Mouse (Mus musculus) heart, postnatal 14 days (tissue): Measurements from ENCODE around the gene H2-Eb1. TPM values are rescaled to one million over a fixed set of nuclear protein-coding genes. Genes with fewer than 3 reads are reported as not detected.
"Not testable (repeated sequence)": the region's sequence is repeated elsewhere in the genome, so short reads cannot be mapped to it uniquely, and the experiment has no call there.

Experiments used
- DNase-seq, 2 experiments: peaks; one replicate each; pipeline ENCODE4 v3.0.0; 2021 to 2022
- intact Hi-C: fragments of 180-260 bp; cut with DNase I; formaldehyde crosslinking; loops from one replicate; pipeline ENCODE4 v1.15.1; 2025
- total RNA-seq, 2 experiments: library from RNA; stranded (reverse); gene quantifications; 2 replicates each; pipeline ENCODE4 v1.2.3; 2021

H2-Eb1 gene
- total RNA-seq, 2 experiments from 2014 or later: 5.8 to 11.8 TPM

DNA sequence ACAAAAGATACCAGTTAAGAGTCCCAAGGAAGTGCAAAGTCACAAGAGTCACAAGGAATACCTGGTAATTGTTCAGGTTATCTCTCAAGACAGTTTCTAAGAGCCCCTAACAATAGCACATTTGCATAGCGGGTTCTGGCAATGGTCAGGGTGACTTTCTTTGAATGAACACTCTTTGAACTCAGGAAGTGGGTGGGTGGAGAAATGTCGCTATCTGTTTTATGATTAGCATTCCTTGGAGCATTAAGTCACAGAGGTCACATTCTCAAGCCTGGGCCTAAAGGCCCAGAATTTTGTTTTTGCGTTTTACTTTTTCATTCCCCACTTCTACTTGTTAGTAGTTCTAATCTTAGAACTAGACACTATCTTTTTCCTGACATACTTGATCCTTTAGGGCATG is 4.9 kb downstream of the H2-Eb1 start:
- not testable (repeated sequence) for DNase-seq
- intact Hi-C loops: loop anchor here (10.0 kb wide), 1 partner anchor 136 kb away; no protein-coding TSS in a partner anchor

DNA sequence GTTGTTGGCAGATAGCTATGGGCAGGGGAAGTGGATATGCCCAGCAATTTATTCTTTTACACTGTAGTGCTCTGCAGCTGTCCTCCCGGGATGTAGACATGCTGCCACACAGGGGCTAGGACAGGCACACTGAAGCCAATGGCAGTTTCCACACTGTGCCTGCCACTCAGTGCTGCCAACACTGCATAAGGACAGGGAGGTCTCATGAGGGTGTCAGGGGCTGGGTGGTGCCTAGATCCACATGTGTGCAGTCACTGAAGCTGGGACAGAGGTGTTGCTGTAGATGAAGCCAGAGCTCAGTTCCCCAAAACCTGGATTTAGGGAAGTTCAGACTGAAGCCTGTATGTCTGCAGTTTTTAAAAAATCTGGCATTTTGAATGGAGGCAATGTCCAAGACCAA is 6.5 kb downstream of the H2-Eb1 start:
- intact Hi-C loops: loop anchor here (10.0 kb wide), 1 partner anchor 137 kb away; no protein-coding TSS in a partner anchor
- no peak for DNase-seq

DNA sequence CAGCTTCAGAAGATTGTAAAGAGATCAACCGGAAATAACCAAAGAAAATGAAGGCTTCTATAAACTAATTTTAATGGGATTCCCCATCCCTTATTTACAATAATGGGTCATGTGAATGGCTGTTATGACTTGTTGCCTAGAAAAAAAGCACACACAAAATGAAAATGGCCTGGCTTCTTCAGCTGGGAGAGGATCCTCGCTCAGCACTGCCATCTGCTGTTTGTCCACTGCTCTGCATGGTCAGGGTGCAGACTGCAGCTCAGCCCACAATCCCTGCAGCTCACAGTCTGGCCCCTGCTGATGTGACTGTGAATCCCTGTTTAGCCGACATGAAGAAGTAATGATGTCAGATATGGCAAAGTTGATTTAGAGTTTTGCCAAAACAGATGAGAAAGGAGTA is 7.7 kb downstream of the H2-Eb1 start:
- peak; percentile 80 to 89 for DNase-seq
- intact Hi-C loops: loop anchor here (1.0 to 10.0 kb wide), 2 partner anchors 63 to 139 kb away; no protein-coding TSS in a partner anchor

DNA sequence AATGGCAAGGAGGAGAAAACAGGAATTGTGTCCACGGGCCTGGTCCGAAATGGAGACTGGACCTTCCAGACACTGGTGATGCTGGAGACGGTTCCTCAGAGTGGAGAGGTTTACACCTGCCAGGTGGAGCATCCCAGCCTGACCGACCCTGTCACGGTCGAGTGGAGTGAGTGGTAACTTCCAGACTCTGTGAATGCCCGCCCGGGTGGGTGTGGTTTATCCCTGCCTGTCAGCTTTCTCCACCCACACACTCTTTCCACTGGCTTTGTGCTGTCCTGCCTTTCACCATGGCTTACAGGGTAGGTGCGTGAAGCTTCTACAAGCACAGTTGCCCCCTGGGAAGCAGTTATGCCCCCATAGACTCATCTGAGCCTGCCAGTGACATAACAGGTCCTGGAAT is 8.6 kb downstream of the H2-Eb1 start:
- no peak for DNase-seq
- intact Hi-C loops: loop anchor here (10.0 kb wide), 1 partner anchor 139 kb away; no protein-coding TSS in a partner anchor

DNA sequence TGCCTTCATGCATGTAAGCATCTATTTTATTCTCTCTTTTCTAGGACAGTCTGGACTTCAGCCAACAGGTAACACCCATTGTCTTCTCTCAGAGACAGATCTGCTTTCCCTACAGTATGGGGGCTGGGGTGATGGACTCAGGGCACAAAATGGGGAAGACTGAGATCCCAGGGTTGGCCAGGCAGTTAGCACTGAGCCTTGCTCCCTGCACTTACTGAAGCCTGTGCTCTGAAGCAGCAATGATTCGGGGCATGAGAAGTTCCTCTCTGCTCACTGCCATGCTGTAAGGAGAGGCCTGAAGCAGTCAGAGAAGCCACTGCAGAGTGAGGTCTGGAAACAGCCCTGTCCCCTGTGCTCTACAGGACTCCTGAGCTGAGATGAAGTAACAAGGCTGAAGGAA is 9.8 kb downstream of the H2-Eb1 start:
- DNase-seq: no peak

DNA sequence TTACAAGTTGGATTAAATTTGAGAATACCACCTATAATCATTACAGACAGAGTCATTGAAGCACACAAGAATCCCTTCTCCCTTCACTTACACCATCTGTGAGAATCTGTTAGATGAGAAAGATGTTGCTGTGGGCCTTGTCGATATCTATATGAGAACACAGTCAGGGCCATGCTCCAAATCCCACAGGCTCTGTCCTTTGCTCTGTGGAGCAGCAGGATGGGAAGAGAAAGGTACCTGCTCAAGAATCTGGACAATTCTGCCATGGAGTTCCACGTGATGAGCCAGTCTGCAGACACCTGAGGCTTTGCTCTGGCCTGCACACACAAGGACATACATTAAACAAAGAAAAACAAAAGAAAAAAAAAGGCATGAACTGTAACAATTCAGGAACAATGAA is 11.0 kb downstream of the H2-Eb1 start:
- intact Hi-C loops: loop anchor here (10.0 kb wide), 1 partner anchor 142 kb away; no protein-coding TSS in a partner anchor
- no peak for DNase-seq

More for the DNA sequence above, 9.8 kb downstream of the H2-Eb1 start:
- intact Hi-C loops: loop anchor here (10.0 kb wide), 1 partner anchor 141 kb away; no protein-coding TSS in a partner anchor

DNA sequence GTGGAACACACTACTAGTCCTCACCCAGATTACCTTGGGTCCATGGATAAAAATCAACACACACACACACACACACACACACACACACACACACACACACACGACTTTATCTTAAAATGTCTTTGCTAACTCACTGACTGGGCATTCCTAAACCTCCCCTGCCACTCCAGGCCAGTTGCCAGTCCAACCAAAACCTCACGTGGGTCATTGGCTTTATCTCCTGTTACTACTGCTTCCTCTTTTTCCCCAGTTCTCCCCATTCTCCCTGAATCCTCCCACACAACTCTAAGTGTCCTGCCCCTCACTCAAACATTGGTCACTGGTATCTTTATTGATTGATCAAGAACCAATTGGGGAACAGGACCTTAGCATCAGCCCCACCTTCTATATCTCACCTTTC is 11.6 kb downstream of the H2-Eb1 start:
- intact Hi-C loops: loop anchor here (10.0 kb wide), 1 partner anchor 142 kb away; no protein-coding TSS in a partner anchor
- no peak for DNase-seq

DNA sequence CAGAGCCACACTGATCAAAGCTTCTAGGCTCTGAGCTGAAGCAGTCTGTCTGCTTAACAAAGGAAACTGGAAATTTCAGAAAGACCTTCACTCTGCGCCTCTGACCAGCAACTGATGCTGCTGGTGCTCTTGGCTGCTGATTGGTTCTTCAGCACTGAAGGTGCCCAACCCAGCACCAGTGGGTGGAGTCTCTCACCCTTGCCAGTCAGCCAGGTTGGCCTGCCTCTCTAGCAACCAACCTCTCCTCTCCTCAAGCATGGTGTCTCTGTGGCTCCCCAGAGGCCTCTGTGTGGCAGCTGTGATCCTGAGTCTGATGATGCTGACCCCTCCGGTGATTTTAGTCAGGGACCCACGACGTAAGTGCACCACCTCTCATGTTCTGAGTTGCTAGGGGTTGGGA is 19.8 kb downstream of the H2-Eb1 start, which contains the start of gene H2-Eb2:
TSS of gene H2-Eb2 (plus strand) at position 230 of the 400 bp plus-strand sequence.
- no peak for DNase-seq
- intact Hi-C loops: no loop called here

DNA sequence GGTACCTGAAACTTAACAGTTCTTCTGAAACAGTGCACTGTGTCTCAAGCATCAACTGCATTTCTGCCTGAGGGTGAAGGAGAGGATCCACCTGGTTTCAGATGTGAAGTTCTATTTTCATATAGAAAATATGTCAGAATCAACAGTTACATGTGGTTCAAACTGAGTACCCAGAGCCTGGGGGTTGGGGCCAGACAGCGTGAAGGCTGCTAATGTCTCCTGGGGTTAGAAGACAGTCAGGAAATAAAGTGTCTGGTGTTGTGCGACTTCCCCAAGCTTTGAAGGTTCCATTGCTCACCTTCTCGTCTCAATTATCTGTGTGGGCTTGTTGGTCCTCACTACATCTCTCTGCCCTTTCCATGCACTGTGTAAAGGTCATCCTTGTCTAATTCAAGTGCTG is 20.7 kb downstream of the H2-Eb1 start:
- no peak for DNase-seq
- intact Hi-C loops: no loop called here

DNA sequence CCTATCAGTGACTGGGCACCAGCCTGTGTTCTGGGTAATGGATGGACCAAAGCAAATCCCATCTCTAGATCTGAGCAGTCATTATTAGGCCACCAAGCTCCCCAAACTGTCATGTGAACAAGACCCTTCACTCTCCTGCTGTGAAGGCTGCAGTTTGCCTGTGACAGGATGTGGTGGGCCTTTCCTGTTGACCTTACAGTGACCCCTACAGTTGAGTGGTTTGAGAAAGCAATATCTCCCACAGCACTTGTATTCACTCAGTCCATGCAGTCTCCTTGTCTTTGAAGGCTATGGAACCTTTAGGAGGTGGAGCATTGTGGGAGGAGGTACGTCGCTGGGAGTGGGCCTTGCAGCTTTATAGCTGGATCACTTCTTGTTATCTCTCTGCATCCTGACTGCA is 24.1 kb downstream of the H2-Eb1 start:
- no peak for DNase-seq
- intact Hi-C loops: no loop called here

DNA sequence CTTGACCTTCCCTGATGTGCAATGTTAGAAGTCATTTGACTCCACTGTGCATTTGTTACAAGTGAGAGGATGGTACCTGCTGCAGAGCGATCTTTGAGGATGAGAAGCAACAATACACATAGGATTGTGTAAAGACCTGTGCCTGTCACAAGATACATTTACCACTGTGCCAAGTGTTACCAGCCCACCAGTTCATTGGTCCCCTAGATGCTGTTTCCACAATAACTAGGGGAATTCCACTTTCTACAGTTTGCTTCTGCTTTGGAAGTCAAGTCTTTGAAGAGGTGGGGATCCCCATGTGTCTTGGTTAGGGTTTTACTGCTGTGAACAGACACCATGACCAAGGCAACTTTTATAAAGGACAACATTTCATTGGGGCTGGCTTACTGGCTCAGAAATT is 25.5 kb downstream of the H2-Eb1 start:
- no peak for DNase-seq
- intact Hi-C loops: no loop called here

DNA sequence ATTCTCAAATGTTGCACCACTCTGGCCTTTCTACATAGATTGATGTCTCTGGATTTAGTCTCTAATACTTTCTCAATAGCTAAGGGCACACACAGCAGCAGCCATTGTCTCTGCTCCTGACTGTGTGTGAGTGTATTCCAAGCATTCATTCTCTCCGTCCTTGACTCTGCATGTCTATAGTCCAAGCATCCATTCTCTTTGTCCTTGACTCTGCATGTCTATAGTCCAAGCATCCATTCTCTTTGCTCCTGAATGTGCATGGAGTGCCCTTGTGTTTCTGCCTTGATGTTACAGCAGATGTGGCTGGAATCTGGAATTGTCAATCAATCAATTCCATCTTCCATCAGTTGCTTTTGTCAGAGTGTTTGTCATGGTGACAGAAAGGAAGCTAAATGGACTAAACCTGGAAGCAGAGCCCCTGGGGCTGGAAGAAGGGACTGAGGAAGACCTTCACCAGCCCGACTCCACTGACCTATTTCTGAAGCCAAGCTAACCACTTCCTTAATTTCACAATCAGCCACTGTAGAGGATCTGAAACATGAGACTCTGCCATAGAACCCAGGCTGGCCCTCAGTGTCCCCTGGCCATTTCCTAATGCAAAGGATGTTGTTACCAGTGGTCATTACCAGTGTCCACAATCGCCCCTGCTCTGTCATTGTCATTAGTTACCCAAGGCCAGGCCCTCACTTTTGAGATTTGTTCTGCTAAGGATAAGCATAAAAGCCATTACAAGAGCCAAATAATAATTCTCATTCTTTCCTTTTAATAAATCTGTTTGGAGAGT is 35.1 kb downstream of the H2-Eb1 start:
- no peak for DNase-seq
- intact Hi-C loops: no loop called here

DNA sequence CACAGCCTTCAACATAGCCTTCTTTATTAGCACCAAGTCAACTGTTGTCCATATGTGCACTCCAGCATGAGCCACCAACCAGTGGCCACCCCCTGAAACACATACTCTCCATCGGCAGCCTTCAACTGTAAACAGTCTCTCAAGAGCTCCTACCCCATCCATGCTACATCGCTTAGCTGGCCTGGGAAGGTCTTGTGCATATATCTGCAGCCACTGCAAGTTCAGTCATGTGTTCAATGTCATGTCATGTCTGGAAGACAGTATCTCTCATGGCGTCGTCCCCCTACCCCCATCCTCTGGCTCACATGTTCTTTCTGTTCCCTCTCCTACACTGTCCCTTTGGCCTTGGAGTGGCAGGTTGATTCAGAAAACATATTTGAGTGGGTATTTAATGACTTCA is 39.2 kb downstream of the H2-Eb1 start:
- no peak for DNase-seq
- intact Hi-C loops: no loop called here

DNA sequence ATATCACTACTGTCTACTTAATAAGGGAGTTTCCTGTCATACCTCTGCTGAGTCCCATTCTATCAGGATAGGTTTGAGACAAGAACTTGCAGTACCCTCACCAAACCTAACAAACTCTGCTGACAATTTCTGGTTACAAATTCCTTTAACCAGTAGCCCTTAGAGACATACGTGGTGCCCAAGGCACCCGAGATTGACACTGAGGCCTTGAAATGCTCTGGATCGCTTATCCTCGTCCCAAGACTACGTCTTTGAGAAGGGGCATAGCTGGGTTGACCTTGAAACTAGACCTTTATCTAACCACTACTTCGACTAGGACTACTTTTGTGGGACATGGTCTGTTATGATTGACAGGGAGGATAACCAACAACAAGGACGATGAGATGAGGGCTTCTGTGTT is 39.8 kb downstream of the H2-Eb1 start:
- intact Hi-C loops: no loop called here

DNA sequence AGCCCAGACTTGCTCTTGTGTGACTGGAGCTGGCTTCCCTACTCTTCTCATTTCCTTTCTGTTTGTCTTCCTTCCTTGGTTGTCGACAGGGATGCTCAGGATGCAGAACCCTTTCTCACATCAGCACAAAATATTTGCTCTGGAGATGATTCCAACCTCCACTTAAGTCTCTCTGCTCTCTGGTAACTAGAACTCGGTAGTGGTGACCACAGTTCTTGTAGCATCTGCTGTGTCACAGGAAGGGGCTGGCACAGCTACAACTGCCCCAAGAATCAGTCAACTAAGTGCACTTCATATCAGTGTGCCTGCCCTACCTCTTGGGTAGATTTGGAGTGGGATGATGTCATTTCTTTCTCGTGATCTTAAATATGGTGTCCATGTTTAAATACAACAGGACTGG is 40.4 kb downstream of the H2-Eb1 start:
- intact Hi-C loops: no loop called here
- DNase-seq: no peak

More for the DNA sequence above, 39.8 kb downstream of the H2-Eb1 start:
- DNase-seq: no peak

DNA sequence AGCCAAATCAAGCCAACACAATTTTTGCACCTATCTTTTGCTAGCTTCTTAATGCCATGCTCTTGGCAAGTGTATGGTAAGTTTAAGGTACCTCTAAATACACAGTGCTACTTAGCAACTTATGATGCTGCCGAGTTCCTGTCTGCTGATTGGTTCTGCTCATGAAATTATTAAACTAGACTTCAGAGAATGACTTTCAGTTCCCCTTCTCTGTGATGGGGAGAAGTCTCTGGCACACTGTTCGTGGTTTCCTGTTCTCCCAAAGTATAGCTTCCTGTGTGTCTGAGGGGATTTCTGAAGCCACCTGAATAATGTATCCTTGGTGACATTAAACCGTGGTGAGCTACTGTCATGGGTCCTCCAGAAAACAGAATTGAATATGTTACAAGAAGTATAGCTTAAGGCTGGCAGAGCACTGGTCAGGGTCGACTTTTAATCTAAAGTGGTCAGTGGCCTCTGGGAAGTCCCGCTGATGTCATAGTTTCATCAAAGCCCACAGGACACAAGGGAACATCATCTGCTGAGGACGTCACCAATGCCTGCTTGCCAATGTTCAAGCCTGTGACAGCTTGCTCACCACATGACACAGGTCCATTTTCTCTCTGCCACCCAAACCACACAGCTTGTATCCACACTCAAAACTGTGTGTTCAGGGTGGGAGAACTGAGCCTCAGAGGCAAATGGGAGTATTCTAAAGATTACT is 42.1 kb downstream of the H2-Eb1 start:
- peak; percentile 31 to 58 for DNase-seq
- intact Hi-C loops: loop anchor here (2.0 kb wide), 1 partner anchor 97 kb away; no protein-coding TSS in a partner anchor

DNA sequence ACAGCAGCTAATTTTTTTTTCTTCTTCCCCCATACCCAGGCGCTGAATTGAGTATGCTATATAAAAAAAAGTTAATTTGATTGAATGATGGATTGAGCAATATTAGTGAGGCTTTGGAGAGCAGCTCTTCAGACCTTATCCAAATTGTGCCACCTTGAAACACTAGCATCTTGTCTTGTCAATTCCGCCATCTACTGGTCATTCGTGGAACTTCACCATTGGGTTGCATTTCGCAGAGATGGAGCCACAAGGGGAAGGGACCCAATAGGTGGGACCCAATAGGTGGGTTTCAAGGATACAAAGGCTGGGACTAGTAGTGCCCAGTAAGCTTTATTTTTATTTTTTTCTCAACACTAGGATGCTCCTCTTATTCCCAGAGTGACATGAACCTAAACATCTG is 43.8 kb downstream of the H2-Eb1 start:
- intact Hi-C loops: loop anchor here (2.0 kb wide), 1 partner anchor 99 kb away; no protein-coding TSS in a partner anchor
- DNase-seq: peak; percentile 70 to 87

DNA sequence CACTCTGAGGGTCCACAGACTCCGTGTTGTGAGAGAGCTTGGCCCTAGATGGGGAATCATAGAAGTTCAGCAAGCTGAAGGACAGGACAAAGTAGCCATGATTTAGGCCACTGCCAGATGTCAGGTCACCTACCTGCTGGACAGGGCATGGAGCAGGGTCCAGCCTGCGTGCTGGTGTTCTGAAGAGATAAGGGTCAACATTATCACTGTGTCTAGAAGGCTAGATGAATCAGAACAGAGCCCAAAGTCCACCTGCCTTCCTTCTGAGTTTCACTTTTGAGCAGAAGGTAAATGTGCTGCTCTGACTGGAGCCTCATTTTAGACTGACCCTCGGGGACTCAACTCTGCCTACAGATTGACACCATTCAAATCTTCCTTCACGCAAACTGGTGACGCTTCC is 48.9 kb downstream of the H2-Eb1 start, which contains the start of gene Btnl2:
TSS of gene Btnl2 (plus strand) at position 284 of the 400 bp plus-strand sequence.
- intact Hi-C loops: no loop called here
- DNase-seq: no peak

DNA sequence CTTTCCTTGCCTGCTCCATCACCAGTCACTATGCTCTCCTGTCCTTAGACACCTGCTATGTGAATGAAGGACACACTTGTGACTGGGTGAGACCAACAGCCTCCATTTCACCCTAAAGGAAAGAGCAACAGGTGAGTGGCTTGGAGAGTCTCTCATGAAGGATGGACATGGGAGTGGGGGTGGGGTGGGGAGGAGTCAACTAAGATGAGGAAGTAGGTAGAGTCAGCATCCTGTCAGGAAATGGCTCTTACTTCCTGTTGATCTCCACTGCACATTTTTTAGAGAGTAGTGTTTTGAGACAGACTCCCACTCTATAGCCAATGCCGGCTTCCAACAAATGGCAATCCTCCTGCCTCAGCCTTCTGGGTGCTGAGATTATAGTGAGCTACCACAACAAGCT is 49.3 kb downstream of the H2-Eb1 start:
- no peak for DNase-seq
- intact Hi-C loops: no loop called here

DNA sequence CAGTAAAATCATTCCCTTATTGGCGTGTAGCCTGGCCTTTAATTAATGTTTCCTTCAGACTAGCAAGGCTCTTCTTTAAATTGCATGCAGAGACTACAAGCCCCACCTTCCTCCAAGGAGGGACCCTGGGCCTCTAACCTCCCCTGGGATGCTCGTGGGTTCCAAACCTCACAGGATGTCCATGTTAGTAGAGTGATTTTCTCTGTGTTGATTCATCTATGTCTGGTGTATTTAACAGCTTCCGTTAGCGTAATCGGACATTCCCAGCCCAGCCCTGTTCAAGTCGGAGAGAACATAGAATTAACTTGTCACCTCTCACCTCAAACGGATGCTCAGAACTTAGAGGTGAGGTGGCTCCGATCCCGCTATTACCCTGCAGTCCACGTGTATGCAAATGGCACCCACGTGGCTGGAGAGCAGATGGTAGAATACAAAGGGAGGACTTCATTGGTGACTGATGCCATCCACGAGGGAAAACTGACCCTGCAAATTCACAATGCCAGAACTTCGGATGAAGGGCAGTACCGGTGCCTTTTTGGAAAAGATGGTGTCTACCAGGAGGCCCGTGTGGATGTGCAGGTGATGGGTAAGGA is 57.4 kb downstream of the H2-Eb1 start:
- DNase-seq: no peak
- intact Hi-C loops: no loop called here
